Mouse (Mus musculus) neural tube, embryonic 15.5 days (tissue): Measurements from ENCODE around the gene Ube2o. TPM values are rescaled to one million over a fixed set of nuclear protein-coding genes. Genes with fewer than 3 reads are reported as not detected.

ENCODE experiments used
- ATAC-seq: fragments of 200-750 bp; cut with Nextera tagmentation; 2 replicates; pipeline ENCODE4 v1.8.0; 2017; ENCODE audit warnings: mild to moderate bottlenecking, moderate TSS enrichment, moderate library complexity; ENCODE audit not compliant: low FRiP score
- H3K27ac ChIP-seq: fragments of 300-500 bp; sonication (generic); replicated peaks from 2 replicates; pipeline ENCODE4 v1.5.1; 2015; ENCODE audit warnings: mild to moderate bottlenecking, inconsistent platforms
- H3K27me3 ChIP-seq: fragments of 300-500 bp; sonication (generic); replicated peaks from 2 replicates; pipeline ENCODE4 v1.6.1; 2015; ENCODE audit warnings: inconsistent platforms
- H3K36me3 ChIP-seq: fragments of 300-500 bp; sonication (generic); 2 replicates; pipeline ENCODE4 v1.6.1; 2015; ENCODE audit warnings: inconsistent platforms
- H3K4me1 ChIP-seq: fragments of 300-500 bp; sonication (generic); 2 replicates; pipeline ENCODE4 v1.6.1; 2015; ENCODE audit warnings: inconsistent platforms
- H3K4me2 ChIP-seq: fragments of 300-500 bp; sonication (generic); 2 replicates; pipeline ENCODE4 v1.6.1; 2015; ENCODE audit warnings: inconsistent platforms, mild to moderate bottlenecking, moderate library complexity
- H3K4me3 ChIP-seq: fragments of 300-500 bp; sonication (generic); replicated peaks from 2 replicates; pipeline ENCODE4 v1.5.1; 2015; ENCODE audit warnings: mild to moderate bottlenecking, inconsistent platforms
- H3K9ac ChIP-seq: fragments of 300-500 bp; sonication (generic); replicated peaks from 2 replicates; pipeline ENCODE4 v1.6.1; 2015; ENCODE audit warnings: mild to moderate bottlenecking, inconsistent platforms
- H3K9me3 ChIP-seq: fragments of 300-500 bp; sonication (generic); replicated peaks from 2 replicates; pipeline ENCODE4 v1.6.1; 2016; ENCODE audit warnings: inconsistent platforms
- WGBS: fragments of 180-500 bp; shearing (Covaris S2); methylation state at CpG from one replicate; pipeline ENCODE4 v1.1.7; 2015; ENCODE audit warnings: mixed read lengths; 5-methylcytosine and 5-hydroxymethylcytosine counted together
- polyA plus RNA-seq: library from polyadenylated mRNA; unstranded; fragments of >200 nt; fragmentation: Nextera tagmentation; extraction: Ambion mirVana; gene quantifications from 2 replicates; pipeline ENCODE4 v1.2.1, GENCODE M21; 2015

Gene Ube2o
- polyA plus RNA-seq, 1 experiment from 2014 or later = 32.4 TPM

- WGBS = 42% methylated on average over 6 of the region's 6 CpGs
- Histone ChIP-seq H3K9ac (no peak overlapping the region), H3K4me2 (no peak overlapping the region)
Measured at GRCm38 (mm10) chr11:116574982-116575381, 6.3 kb downstream of the Ube2o start.

GRCm38 (mm10) chr11:116574486-116574885 lies 6.8 kb downstream of the Ube2o start:
- peaks cover 93% of the 10 kb centered on the region for H3K4me1 ChIP-seq
- no peaks in the 10 kb centered on the region for H3K27me3 ChIP-seq
- H3K9ac ChIP-seq = no peak overlapping the region
- H3K4me3 ChIP-seq = no peak overlapping the region
- H3K36me3 ChIP-seq = no peaks in the 10 kb centered on the region
- ATAC-seq = no peak
- no peak overlapping the region for H3K27ac ChIP-seq
- 57% methylated on average over 6 of the region's 6 CpGs for WGBS
- no peak overlapping the region for H3K4me2 ChIP-seq
- no peaks in the 10 kb centered on the region for H3K9me3 ChIP-seq

More at GRCm38 (mm10) chr11:116574982-116575381, 6.3 kb downstream of the Ube2o start:
- no peak overlapping the region for H3K4me3 ChIP-seq
- H3K9me3 ChIP-seq = no peaks in the 10 kb centered on the region
- no peaks in the 10 kb centered on the region for H3K36me3 ChIP-seq
- no peaks in the 10 kb centered on the region for H3K27me3 ChIP-seq
- no peak overlapping the region for H3K27ac ChIP-seq
- H3K4me1 ChIP-seq = peaks cover 93% of the 10 kb centered on the region
- no peak for ATAC-seq

DNA sequence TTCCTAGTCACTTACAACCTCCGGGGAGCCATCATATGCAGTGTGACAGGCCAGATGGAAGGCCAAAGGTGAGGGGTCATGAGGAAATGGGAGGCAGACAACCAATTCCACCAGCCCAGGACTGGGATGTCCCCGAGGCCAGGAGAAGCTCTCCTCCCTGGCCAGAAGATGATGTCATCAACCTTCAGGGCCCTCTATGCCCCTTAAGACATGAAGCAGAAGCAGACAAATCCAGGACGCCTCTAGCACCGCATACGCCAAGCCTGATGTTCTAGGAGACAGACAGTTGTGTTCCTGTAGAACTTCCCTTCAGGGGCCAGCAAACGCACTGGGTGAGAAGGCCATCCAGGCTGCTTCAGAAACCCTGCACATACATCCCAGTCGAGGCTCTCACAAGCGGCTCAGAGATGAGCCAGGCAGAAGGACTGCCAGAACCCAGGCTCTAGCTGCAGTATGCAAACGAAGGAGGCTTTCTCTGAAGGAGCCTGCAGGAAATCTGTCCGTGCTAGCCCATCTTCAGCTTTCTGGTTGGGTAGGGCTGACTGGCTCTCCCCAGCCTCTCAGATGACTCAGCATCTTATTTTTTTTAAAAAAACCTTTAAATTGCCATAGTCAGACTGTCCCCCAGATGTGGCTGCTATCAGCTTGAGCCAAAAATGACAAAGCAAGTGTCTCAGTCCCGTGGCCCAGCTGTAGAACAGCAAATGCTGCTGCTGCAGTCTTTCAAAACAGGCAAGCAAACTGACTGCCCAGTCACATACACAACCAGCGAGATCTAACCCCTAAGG lies 8.3 kb downstream of the Ube2o start:
- H3K9ac ChIP-seq = no peak overlapping the region
- peak overlapping the region; percentile 29 for H3K27ac ChIP-seq
- peaks cover 82% of the 10 kb centered on the region for H3K4me1 ChIP-seq

DNA sequence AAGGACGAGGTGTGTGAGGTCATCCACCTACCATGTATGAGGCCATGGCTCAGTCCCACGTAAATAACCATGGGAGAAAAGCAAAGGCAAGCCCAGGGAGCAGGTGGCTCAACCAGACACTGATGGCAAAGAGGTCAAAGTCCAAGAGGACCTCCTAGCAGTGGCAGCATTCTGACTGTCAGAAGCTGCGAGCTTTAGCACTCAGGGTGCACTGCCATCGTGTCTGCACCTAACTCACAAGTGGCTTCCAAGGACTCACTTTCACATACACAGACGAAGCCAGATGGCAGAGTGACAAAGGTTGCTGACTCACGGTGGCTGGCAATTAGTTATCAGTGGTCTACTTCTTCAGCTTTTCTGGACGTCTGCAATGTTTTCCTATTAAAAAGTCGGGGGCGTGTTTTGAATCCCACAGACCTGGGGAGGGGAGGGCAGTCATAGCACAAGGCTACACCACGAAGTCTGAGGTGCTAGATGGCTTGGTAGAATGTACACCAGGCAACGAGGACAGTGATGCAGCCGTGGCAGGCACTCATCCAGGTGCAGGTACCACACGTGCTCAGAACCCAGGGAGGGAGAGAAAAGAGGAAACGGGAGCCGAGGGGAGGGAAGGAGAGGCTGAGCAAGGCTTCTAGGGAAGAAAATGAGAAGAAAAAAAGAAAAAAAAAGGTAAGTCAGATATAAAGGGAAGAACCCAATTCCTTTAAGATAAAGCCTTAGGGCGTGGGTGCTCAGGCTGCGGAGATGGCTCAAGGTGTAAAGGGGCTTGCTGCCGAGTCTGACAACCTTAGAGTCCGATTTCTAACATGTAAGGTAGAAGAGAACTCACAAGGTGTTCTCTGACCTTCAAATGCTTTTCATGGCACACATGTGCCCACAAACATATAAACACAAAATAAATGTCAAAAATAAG lies 9.2 kb downstream of the Ube2o start:
- Histone ChIP-seq H3K4me1 (peaks cover 85% of the 10 kb centered on the region), H3K36me3 (no peaks in the 10 kb centered on the region), H3K4me2 (no peak overlapping the region), H3K9me3 (no peaks in the 10 kb centered on the region), H3K27me3 (no peaks in the 10 kb centered on the region), H3K4me3 (no peak overlapping the region), H3K9ac (no peak overlapping the region), H3K27ac (no peak overlapping the region)
- WGBS = 84% methylated on average over 19 of the region's 19 CpGs
- ATAC-seq = no peak

More for the DNA sequence above, 8.3 kb downstream of the Ube2o start:
- H3K36me3 ChIP-seq = no peaks in the 10 kb centered on the region
- no peaks in the 10 kb centered on the region for H3K27me3 ChIP-seq
- H3K9me3 ChIP-seq = no peaks in the 10 kb centered on the region
- H3K4me2 ChIP-seq = no peak overlapping the region
- no peak overlapping the region for H3K4me3 ChIP-seq
- WGBS = 60% methylated on average over 12 of the region's 12 CpGs
- no peak for ATAC-seq

- no peak overlapping the region for H3K4me2 ChIP-seq
- peaks cover 75% of the 10 kb centered on the region for H3K4me1 ChIP-seq
- ATAC-seq = no peak
- H3K27ac ChIP-seq = no peak overlapping the region
- H3K9ac ChIP-seq = no peak overlapping the region
- H3K4me3 ChIP-seq = no peak overlapping the region
- H3K9me3 ChIP-seq = no peaks in the 10 kb centered on the region
- no peaks in the 10 kb centered on the region for H3K27me3 ChIP-seq
- WGBS = 80% methylated on average over 7 of the region's 7 CpGs
- no peaks in the 10 kb centered on the region for H3K36me3 ChIP-seq
Measured at GRCm38 (mm10) chr11:116570821-116571220, 10.4 kb downstream of the Ube2o start.

GRCm38 (mm10) chr11:116567531-116567930 lies 13.7 kb downstream of the Ube2o start:
- Histone ChIP-seq H3K9ac (no peak overlapping the region), H3K4me2 (no peak overlapping the region), H3K4me1 (peaks cover 44% of the 10 kb centered on the region), H3K27me3 (no peaks in the 10 kb centered on the region), H3K4me3 (no peak overlapping the region), H3K27ac (no peak overlapping the region), H3K36me3 (no peaks in the 10 kb centered on the region), H3K9me3 (no peaks in the 10 kb centered on the region)
- ATAC-seq = no peak
- 87% methylated on average over 8 of the region's 8 CpGs for WGBS

DNA sequence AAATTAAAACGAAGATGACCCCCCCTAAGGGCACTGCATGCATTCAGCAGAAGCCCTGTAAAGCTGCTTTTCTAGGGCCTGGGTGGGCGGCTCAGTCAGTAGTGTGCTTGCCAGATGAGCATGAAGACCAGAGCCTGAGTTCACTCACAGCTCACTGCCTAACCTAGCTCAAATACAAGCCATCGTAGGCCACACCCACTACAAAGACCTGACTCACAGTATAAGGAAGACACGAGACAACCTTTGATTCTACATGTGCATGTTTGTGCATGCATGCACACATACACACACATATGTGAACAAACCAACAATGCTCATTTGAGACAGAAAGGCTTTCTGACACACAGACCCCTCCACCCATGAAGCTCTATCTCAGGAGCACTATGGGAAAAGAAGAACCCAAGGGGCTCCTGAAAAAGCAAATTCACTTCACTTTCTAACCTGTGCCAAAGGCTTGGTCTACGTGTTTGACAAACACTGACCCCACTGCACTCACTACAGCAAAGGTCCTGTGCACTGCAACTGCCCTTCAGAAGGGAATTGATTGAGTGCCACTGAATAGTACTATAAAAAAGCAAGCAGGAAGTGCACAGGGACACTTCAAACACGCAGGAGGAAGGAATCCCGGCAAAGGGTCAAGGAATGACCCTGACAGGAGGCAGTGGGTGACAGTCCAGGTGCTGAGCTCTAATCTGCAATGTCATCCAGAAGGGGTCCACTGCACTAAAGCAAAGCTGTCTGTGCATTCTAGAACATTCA lies 15.8 kb downstream of the Ube2o start:
- no peak for ATAC-seq
- Histone ChIP-seq H3K4me1 (peaks cover 26% of the 10 kb centered on the region), H3K4me3 (no peak overlapping the region), H3K9ac (no peak overlapping the region), H3K4me2 (no peak overlapping the region), H3K27me3 (no peaks in the 10 kb centered on the region), H3K36me3 (no peaks in the 10 kb centered on the region), H3K9me3 (no peaks in the 10 kb centered on the region), H3K27ac (no peak overlapping the region)
- 60% methylated on average over 7 of the region's 7 CpGs for WGBS

- Histone ChIP-seq H3K9me3 (no peaks in the 10 kb centered on the region), H3K4me2 (no peak overlapping the region), H3K27me3 (no peaks in the 10 kb centered on the region), H3K9ac (no peak overlapping the region), H3K4me3 (no peak overlapping the region), H3K27ac (no peak overlapping the region), H3K4me1 (peaks cover 53% of the 10 kb centered on the region), H3K36me3 (no peaks in the 10 kb centered on the region)
- ATAC-seq = no peak
- 66% methylated on average over 6 of the region's 6 CpGs for WGBS
Measured at GRCm38 (mm10) chr11:116556308-116556707, 24.9 kb downstream of the Ube2o start.

DNA sequence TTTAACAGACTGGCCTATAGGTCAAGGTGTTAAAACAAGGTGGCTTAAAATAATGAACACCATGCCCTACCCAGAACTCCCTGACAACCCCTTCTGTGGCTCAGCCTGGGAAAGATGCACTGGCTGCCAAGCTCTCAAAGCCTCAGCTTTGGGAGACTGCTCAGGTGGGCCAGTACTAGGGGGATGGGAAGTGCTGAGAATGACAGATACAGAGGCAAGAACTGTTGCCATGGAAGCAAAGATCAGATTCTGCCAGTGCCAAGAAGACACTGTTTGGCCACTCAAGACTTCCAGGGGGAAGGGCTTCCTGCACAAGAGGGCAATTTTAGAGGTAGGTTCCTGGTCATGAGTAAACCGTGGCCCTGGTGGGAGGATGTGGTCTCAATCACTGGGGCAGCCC lies 25.7 kb downstream of the Ube2o start:
- H3K4me1 ChIP-seq = peaks cover 60% of the 10 kb centered on the region

DNA sequence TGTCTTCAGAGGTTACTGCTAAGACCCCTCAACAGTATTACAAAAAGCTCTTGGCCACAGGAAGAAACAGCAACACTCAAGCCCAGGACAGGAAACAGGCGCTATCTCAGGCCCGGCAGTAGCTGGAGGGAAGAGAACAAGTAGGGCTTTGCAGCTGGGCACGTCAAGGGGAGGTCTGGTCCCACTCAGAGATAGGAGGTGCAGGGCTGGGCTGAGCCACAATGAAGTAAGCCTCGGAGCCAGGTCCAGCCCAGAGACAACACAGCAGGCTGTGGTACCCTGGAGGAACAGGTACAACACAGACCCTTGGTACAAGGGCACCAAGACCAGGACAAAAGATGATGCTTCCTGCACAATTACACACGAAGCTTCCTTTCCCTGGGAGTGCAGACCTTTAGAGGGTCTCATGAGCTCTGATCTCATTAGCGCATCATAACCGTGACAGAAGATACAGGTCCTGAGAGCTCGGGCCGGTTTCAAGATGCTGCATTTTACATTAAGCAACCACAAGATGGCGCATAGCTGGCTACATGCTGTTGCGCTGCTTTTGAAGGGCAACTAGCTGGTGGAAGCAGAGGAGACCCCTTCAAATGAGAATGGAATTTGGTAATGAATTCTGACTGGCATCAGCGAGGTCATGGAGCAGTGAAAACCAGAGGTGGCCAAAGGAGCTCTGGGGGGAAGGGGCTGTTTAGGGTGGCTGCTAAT lies 26.9 kb downstream of the Ube2o start:
- H3K27me3 ChIP-seq = no peaks in the 10 kb centered on the region
- 47% methylated on average over 12 of the region's 12 CpGs for WGBS
- H3K27ac ChIP-seq = 0 out of 2 replicates have a peak overlapping the region, but pooled peaks have one; percentile 5
- no peaks in the 10 kb centered on the region for H3K36me3 ChIP-seq
- H3K4me1 ChIP-seq = peaks cover 67% of the 10 kb centered on the region
- no peak overlapping the region for H3K4me2 ChIP-seq
- H3K9me3 ChIP-seq = no peaks in the 10 kb centered on the region
- H3K9ac ChIP-seq = no peak overlapping the region
- no peak for ATAC-seq
- H3K4me3 ChIP-seq = no peak overlapping the region

More for the DNA sequence above, 25.7 kb downstream of the Ube2o start:
- no peak overlapping the region for H3K9ac ChIP-seq
- H3K27ac ChIP-seq = no peak overlapping the region
- no peaks in the 10 kb centered on the region for H3K36me3 ChIP-seq
- no peaks in the 10 kb centered on the region for H3K27me3 ChIP-seq
- no peak overlapping the region for H3K4me3 ChIP-seq
- ATAC-seq = no peak
- H3K9me3 ChIP-seq = no peaks in the 10 kb centered on the region
- no peak overlapping the region for H3K4me2 ChIP-seq
- 73% methylated on average over 1 of the region's 1 CpGs for WGBS

DNA sequence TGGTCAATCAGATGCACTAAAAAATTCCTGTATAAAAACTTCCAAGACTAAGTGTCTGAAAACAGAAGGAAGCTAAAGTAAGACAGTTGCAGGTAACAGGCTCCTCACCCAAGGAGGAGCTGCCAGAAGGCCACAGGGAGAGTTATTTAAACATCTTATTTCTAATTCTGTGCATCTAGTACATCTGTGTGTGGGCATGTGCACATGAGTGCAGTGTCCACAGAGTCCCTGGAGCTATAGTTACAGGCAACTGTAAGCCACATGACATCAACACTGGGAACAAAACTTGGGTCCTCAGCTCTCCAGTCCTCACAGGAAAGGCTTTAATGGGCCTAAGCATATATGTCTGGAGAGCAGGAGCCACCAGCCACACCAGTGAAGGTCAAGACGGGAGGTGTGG lies 29.1 kb downstream of the Ube2o start:
- ATAC-seq = no peak
- H3K9ac ChIP-seq = no peak overlapping the region
- no peak overlapping the region for H3K4me2 ChIP-seq
- 75% methylated on average over 1 of the region's 1 CpGs for WGBS
- H3K36me3 ChIP-seq = peaks cover 8% of the 10 kb centered on the region
- no peaks in the 10 kb centered on the region for H3K27me3 ChIP-seq
- H3K27ac ChIP-seq = no peak overlapping the region
- no peak overlapping the region for H3K4me3 ChIP-seq
- peaks cover 47% of the 10 kb centered on the region for H3K4me1 ChIP-seq
- H3K9me3 ChIP-seq = no peaks in the 10 kb centered on the region
